Mouse (Mus musculus) embryonic facial prominence, embryonic 11.5 days (tissue): ENCODE results near the gene Tsku. TPM values are rescaled to one million over a fixed set of nuclear protein-coding genes. Genes with fewer than 3 reads are reported as not detected.

Experiments used
- ATAC-seq: fragments of 200-750 bp; cut with Nextera tagmentation; replicated peaks from 2 replicates; pipeline ENCODE4 v1.8.0; 2017; ENCODE audit warnings: low read depth; ENCODE audit not compliant: insufficient number of reproducible peaks, low FRiP score, low TSS enrichment
- DNase-seq: peaks from one replicate; pipeline ENCODE4 v3.0.0-alpha.2; 2015; ENCODE audit warnings: low spot score
- H3K27ac ChIP-seq: fragments of 300-500 bp; sonication (generic); replicated peaks from 2 replicates; pipeline ENCODE4 v1.5.1; 2014; ENCODE audit warnings: mild to moderate bottlenecking, low read depth, low read length, control low read depth
- H3K27me3 ChIP-seq: fragments of 300-500 bp; sonication (generic); 2 replicates; pipeline ENCODE4 v1.6.1; 2014; ENCODE audit warnings: mild to moderate bottlenecking, low read length, moderate library complexity, mixed read lengths; ENCODE audit not compliant: control insufficient read depth, insufficient read depth
- H3K36me3 ChIP-seq: fragments of 300-500 bp; sonication (generic); replicated peaks from 2 replicates; pipeline ENCODE4 v1.6.1; 2014; ENCODE audit warnings: low read depth, mild to moderate bottlenecking, low read length, moderate library complexity, mixed read lengths; ENCODE audit not compliant: control insufficient read depth, insufficient read depth
- H3K4me1 ChIP-seq: fragments of 300-500 bp; sonication (generic); 2 replicates; pipeline ENCODE4 v1.6.1; 2014; ENCODE audit warnings: low read length, mixed read lengths; ENCODE audit not compliant: control insufficient read depth, insufficient read depth
- H3K4me2 ChIP-seq: fragments of 300-500 bp; sonication (generic); 2 replicates; pipeline ENCODE4 v1.6.1; 2014; ENCODE audit warnings: low read depth, mild to moderate bottlenecking, control low read depth, low read length, moderate library complexity
- H3K4me3 ChIP-seq: fragments of 300-500 bp; sonication (generic); 2 replicates; pipeline ENCODE4 v1.5.1; 2014; ENCODE audit warnings: low read depth, low read length, control low read depth
- H3K9ac ChIP-seq: fragments of 300-500 bp; sonication (generic); replicated peaks from 2 replicates; pipeline ENCODE4 v1.6.1; 2014; ENCODE audit warnings: mild to moderate bottlenecking, control low read depth, low read length
- H3K9me3 ChIP-seq: fragments of 300-500 bp; sonication (generic); replicated peaks from 2 replicates; pipeline ENCODE4 v1.6.1; 2016; ENCODE audit warnings: mild to moderate bottlenecking, low read length, inconsistent platforms, mixed read lengths; ENCODE audit not compliant: control insufficient read depth
- WGBS: fragments of 180-500 bp; shearing (Covaris S2); extraction: QIAGEN DNeasy Blood & Tissue Kit; methylation state at CpG from one replicate; pipeline ENCODE4 v1.1.7; 2014; 5-methylcytosine and 5-hydroxymethylcytosine counted together
- polyA plus RNA-seq: library from polyadenylated mRNA; unstranded; fragments of >200 nt; fragmentation: Nextera tagmentation; extraction: Ambion mirVana; gene quantifications from 2 replicates; pipeline ENCODE4 v1.2.1, GENCODE M21; 2014

Gene Tsku
- polyA plus RNA-seq, 1 experiment from 2014 or later: 13.6 TPM

GRCm38 (mm10) chr7:98389656-98390055 is 28.5 kb upstream of the Tsku start:
- H3K9ac ChIP-seq: no peak overlapping the region
- WGBS: 82% methylated on average over 9 of the region's 9 CpGs
- ATAC-seq (no peak), DNase-seq (no peak)
- H3K27me3 ChIP-seq: no peaks in the 10 kb centered on the region
- no peaks in the 10 kb centered on the region for H3K36me3 ChIP-seq
- H3K4me3 ChIP-seq: no peak overlapping the region
- no peak overlapping the region for H3K27ac ChIP-seq
- no peaks in the 10 kb centered on the region for H3K4me1 ChIP-seq
- no peak overlapping the region for H3K4me2 ChIP-seq
- H3K9me3 ChIP-seq: no peaks in the 10 kb centered on the region

DNA sequence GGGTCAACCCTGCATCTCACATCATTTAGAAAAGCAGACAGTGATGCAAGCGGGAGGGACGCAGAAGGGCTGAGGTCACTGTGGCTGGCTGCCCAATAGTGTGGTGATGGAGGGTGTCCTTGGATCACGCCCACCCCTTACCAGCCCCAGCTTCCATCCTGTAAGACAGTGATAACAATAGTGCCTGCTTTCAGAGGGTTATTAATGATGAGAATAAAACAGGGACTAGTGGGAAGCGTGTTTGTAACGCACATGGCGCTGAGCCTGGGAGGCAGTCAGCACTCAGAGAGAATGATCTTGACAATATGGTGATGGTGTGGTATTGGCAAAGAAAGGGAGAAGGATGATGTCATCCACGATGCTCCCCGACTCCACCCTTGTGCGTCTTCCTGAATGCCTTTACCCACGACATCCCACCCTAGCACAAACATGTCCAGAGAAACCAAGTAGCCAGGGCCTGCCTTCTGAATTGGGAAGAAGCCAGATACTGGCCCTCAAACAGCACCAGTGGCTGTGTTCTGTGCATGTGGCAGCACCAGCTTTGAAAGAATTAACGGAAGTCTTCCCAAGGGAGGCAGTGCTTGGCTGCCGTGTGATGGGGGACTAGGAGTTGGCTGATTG is 27.9 kb upstream of the Tsku start:
- no peak overlapping the region for H3K4me3 ChIP-seq
- no peaks in the 10 kb centered on the region for H3K27me3 ChIP-seq
- H3K9me3 ChIP-seq: no peaks in the 10 kb centered on the region
- no peaks in the 10 kb centered on the region for H3K36me3 ChIP-seq
- H3K9ac ChIP-seq: no peak overlapping the region
- H3K27ac ChIP-seq: no peak overlapping the region
- 83% methylated on average over 12 of the region's 12 CpGs for WGBS
- ATAC-seq: no peak
- no peak overlapping the region for H3K4me2 ChIP-seq
- DNase-seq: no peak
- H3K4me1 ChIP-seq: no peaks in the 10 kb centered on the region

DNA sequence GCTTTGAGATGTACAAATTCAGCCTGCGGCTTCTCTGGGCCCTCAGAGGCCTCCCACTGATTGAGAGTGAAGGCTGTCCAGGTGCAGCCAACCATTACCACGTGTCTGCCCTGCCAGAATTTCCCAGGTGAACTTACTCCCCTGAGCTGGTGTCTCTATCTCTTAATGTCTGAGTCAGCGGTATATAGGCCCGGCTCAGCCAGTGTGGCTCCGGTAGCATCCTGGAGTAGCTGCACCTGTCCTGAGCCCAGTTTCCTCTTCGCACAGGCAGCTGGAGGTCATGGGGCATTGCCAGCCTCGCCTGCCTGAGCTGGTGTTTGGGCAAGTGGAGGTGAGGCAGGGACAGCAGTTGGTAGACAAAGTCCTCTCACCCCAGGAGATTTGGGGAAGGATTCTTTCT is 26.1 kb upstream of the Tsku start:
- Histone ChIP-seq H3K4me3 (no peak overlapping the region), H3K36me3 (no peaks in the 10 kb centered on the region), H3K4me2 (no peak overlapping the region), H3K9me3 (no peaks in the 10 kb centered on the region), H3K27ac (no peak overlapping the region), H3K9ac (no peak overlapping the region), H3K27me3 (no peaks in the 10 kb centered on the region), H3K4me1 (no peaks in the 10 kb centered on the region)
- ATAC-seq (no peak), DNase-seq (no peak)
- WGBS: 77% methylated on average over 7 of the region's 7 CpGs

DNA sequence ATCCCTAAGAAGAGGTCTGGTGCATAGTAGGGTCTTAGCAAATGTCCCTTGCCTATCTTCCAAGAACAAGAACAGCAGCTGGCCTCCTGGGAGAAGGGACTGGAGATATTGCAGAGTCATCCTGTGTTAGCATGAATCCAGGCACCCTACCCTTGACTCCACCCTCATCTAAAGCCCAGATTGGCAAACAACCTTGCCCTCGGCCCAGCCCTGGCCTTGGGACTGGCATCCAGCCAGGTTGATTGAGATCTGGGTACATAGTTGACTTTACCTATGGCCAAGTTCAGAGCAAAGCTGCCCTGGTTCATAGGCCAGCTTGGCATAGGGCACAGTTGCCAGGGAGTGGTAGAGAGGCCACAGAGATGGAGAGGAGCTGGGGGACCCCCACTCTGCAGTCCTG is 24.0 kb upstream of the Tsku start:
- Histone ChIP-seq H3K36me3 (no peaks in the 10 kb centered on the region), H3K9me3 (no peaks in the 10 kb centered on the region), H3K4me2 (no peak overlapping the region), H3K4me3 (no peak overlapping the region), H3K9ac (no peak overlapping the region), H3K4me1 (no peaks in the 10 kb centered on the region), H3K27ac (no peak overlapping the region), H3K27me3 (no peaks in the 10 kb centered on the region)
- WGBS: 76% methylated on average over 1 of the region's 1 CpGs
- no peak for DNase-seq
- ATAC-seq: no peak

DNA sequence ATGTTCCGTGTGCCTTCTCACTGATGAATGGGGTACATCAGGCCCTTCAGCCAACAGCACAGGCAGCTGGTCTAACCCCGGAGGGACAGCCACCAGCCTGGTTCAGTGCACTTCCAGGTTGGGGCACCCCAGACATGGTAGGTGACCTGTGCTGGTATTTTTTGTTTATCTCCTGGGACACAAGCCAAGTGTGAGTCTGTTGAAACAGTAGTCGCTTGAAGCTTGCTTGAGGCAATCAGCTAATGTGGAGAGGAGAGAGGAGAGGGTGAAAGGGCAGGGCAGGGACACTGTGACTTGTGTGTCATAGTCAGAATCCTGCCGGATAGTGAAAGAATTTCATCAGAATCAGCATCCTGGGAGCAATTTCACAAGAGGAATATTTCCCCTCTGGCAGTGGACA is 22.2 kb upstream of the Tsku start:
- ATAC-seq (no peak), DNase-seq (no peak)
- Histone ChIP-seq H3K4me2 (no peak overlapping the region), H3K4me3 (no peak overlapping the region), H3K4me1 (no peaks in the 10 kb centered on the region), H3K9ac (no peak overlapping the region), H3K9me3 (no peaks in the 10 kb centered on the region), H3K27me3 (no peaks in the 10 kb centered on the region), H3K36me3 (no peaks in the 10 kb centered on the region), H3K27ac (no peak overlapping the region)
- 47% methylated on average over 4 of the region's 4 CpGs for WGBS

DNA sequence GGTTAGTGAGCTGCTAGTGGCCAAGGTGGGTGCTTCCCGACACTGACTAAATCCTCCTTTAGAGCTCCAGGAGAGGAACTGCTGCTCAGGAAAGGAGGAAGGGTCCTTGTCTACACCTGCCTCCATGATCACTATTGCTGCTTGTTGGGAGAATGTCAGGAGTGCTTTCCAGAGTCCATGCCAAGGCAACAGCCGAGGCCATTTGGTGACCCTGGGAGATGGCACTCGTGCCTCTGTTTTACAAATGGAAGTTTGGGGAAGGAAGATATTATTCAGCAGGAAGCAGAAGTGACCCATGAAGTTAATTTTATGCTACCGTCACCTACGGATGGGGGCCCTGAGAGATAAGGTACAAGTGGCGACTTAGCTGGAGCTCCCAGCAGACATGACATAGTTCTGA is 21.7 kb upstream of the Tsku start:
- Histone ChIP-seq H3K4me3 (no peak overlapping the region), H3K9ac (no peak overlapping the region), H3K36me3 (no peaks in the 10 kb centered on the region), H3K27ac (no peak overlapping the region), H3K27me3 (no peaks in the 10 kb centered on the region), H3K9me3 (no peaks in the 10 kb centered on the region), H3K4me1 (no peaks in the 10 kb centered on the region), H3K4me2 (no peak overlapping the region)
- 85% methylated on average over 6 of the region's 6 CpGs for WGBS
- ATAC-seq: no peak
- no peak for DNase-seq

- Histone ChIP-seq H3K4me3 (no peak overlapping the region), H3K4me1 (no peaks in the 10 kb centered on the region), H3K9me3 (no peaks in the 10 kb centered on the region), H3K27ac (no peak overlapping the region), H3K27me3 (no peaks in the 10 kb centered on the region), H3K9ac (no peak overlapping the region), H3K36me3 (no peaks in the 10 kb centered on the region), H3K4me2 (no peak overlapping the region)
- 57% methylated on average over 6 of the region's 6 CpGs for WGBS
- ATAC-seq (no peak), DNase-seq (no peak)
These were observed 19.2 kb upstream of the Tsku start for GRCm38 (mm10) chr7:98380224-98380925.

DNA sequence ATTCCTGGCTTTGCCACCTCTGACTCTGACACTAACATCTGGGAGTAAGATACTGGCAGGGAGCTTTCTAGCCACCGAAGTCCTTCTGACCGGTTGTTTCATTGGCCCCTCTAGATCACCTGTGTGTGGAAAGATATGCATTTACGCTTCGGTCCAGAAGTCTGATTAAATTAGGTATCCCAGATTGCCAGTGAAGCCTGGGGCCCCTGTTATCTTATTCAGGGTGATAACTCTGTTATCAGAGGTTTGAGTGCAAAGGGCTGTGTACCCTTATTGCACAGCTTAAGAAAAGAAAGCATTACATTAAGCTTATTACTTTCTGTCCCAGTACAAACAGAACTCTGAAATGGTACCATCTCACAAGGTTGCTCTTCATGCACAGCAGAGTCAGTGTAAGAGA is 18.1 kb upstream of the Tsku start:
- Histone ChIP-seq H3K27me3 (no peaks in the 10 kb centered on the region), H3K9ac (no peak overlapping the region), H3K36me3 (no peaks in the 10 kb centered on the region), H3K4me3 (no peak overlapping the region), H3K4me1 (no peaks in the 10 kb centered on the region), H3K4me2 (no peak overlapping the region), H3K27ac (no peak overlapping the region), H3K9me3 (no peaks in the 10 kb centered on the region)
- no peak for ATAC-seq
- DNase-seq: no peak
- 91% methylated on average over 4 of the region's 4 CpGs for WGBS
